ENCODE assay signal across 10 mouse cellular contexts in genomic region chr11:33202296-33202695, GRCm38 (mm10). TPM values are rescaled to one million over a fixed set of nuclear protein-coding genes. Genes with fewer than 3 reads are reported as not detected.
DNase-seq lines count a peak whose midpoint lies in the region; ATAC-seq and TF ChIP-seq lines count a peak whose summit lies in the region.
"Had no signal": no experiment of that assay in that cellular context is flagged by ENCODE, and none has a peak within 500 bp of the region (broad histone marks: within the 10 kb centered on the region; RNA-seq: fewer than 3 reads in every experiment).

No protein-coding gene starts in this region.

- no peak for TF ChIP-seq EP300 in stomach, postnatal 0 days (optimal IDR thresholded peaks at IDR 0.05)

- TF ChIP-seq POLR2A in thymus, adult 2 months (IDR thresholded peaks at IDR 0.05; ENCODE audit: control insufficient read depth, extremely low read depth, insufficient read depth, low read length, poor library complexity): no peak

- no peak for ATAC-seq in forebrain, embryonic 12.5 days (ENCODE audit: low FRiP score)
- ATAC-seq in forebrain, embryonic 16.5 days: no peak
- no peak for ATAC-seq in hindbrain, embryonic 14.5 days (ENCODE audit: low FRiP score)
- ATAC-seq in stomach, postnatal 0 days (ENCODE audit: low FRiP score, low TSS enrichment): no peak

- under 1% methylated on average over 37 of the region's 37 CpGs for WGBS in forebrain, embryonic 12.5 days
- WGBS in forebrain, embryonic 16.5 days: under 1% methylated on average over 35 of the region's 37 CpGs
- under 1% methylated on average over 37 of the region's 37 CpGs for WGBS in hindbrain, embryonic 14.5 days
- under 1% methylated on average over 31 of the region's 37 CpGs for WGBS in stomach, postnatal 0 days
- WGBS in thymus, adult 2 months: 7% methylated on average over 37 of the region's 37 CpGs

- H3K36me3 ChIP-seq in forebrain, embryonic 12.5 days (replicated peaks): no peaks in the 10 kb centered on the region
- H3K36me3 ChIP-seq in forebrain, embryonic 16.5 days (ENCODE audit: control insufficient read depth, insufficient read depth): no peaks in the 10 kb centered on the region
- no peaks in the 10 kb centered on the region for H3K36me3 ChIP-seq in hindbrain, embryonic 14.5 days (replicated peaks; ENCODE audit: control insufficient read depth, insufficient read depth)
- no peaks in the 10 kb centered on the region for H3K36me3 ChIP-seq in stomach, postnatal 0 days (ENCODE audit: control insufficient read depth, insufficient read depth, low read length)
- no peaks in the 10 kb centered on the region for H3K36me3 ChIP-seq in thymus, adult 2 months (ENCODE audit: control insufficient read depth, insufficient read depth, low read length)

- peak overlapping the region; percentile 38 for H3K4me3 ChIP-seq in forebrain, embryonic 12.5 days (replicated peaks)
- no peak overlapping the region for H3K4me3 ChIP-seq in forebrain, embryonic 16.5 days (replicated peaks; ENCODE audit: low read length)
- H3K4me3 ChIP-seq in hindbrain, embryonic 14.5 days (replicated peaks; ENCODE audit: low read length): peak overlapping the region; percentile 39
- no peak overlapping the region for H3K4me3 ChIP-seq in stomach, postnatal 0 days (ENCODE audit: low read depth, low read length)
- no peak overlapping the region for H3K4me3 ChIP-seq in thymus, adult 2 months (ENCODE audit: control insufficient read depth, insufficient read depth, low read length)

- H3K27ac ChIP-seq in forebrain, embryonic 12.5 days: no peak overlapping the region
- H3K27ac ChIP-seq in forebrain, embryonic 16.5 days (ENCODE audit: low read length): no peak overlapping the region
- peak overlapping the region; percentile 81 for H3K27ac ChIP-seq in hindbrain, embryonic 14.5 days
- no peak overlapping the region for H3K27ac ChIP-seq in stomach, postnatal 0 days (replicated peaks)
- H3K27ac ChIP-seq in thymus, adult 2 months (ENCODE audit: control insufficient read depth, insufficient read depth, low read length): no peak overlapping the region

- peak; percentile 35 for TF ChIP-seq CTCF in stomach, postnatal 0 days (IDR thresholded peaks at IDR 0.05; ENCODE audit: low read depth)
- TF ChIP-seq CTCF in thymus, adult 2 months (IDR thresholded peaks at IDR 0.05; ENCODE audit: borderline replicate concordance, control insufficient read depth, extremely low read depth, insufficient read depth, low read length, poor library complexity): no peak

- peaks cover 37% of the 10 kb centered on the region for H3K4me1 ChIP-seq in forebrain, embryonic 12.5 days
- H3K4me1 ChIP-seq in forebrain, embryonic 16.5 days (replicated peaks; ENCODE audit: control insufficient read depth, insufficient read depth, low read length): peaks cover 31% of the 10 kb centered on the region
- H3K4me1 ChIP-seq in hindbrain, embryonic 14.5 days (replicated peaks; ENCODE audit: control insufficient read depth, insufficient read depth, low read length): 0 out of 2 replicates have a peak, but pooled peaks cover 3% of the 10 kb centered on the region
- peaks cover 2% of the 10 kb centered on the region; the same call in 1 of the 2 replicates for H3K4me1 ChIP-seq in stomach, postnatal 0 days (replicated peaks; ENCODE audit: control insufficient read depth, insufficient read depth)
- 0 out of 2 replicates have a peak, but pooled peaks cover 7% of the 10 kb centered on the region for H3K4me1 ChIP-seq in thymus, adult 2 months (replicated peaks; ENCODE audit: control insufficient read depth, insufficient read depth, low read length)

- no peak overlapping the region for H3K9ac ChIP-seq in forebrain, embryonic 12.5 days
- no peak overlapping the region for H3K9ac ChIP-seq in forebrain, embryonic 16.5 days (replicated peaks; ENCODE audit: low read depth, low read length)
- peak overlapping the region; percentile 56 for H3K9ac ChIP-seq in hindbrain, embryonic 14.5 days
- no peak overlapping the region for H3K9ac ChIP-seq in stomach, postnatal 0 days (ENCODE audit: low read length)

- 0 out of 2 replicates have a peak, but pooled peaks cover 2% of the 10 kb centered on the region for H3K9me3 ChIP-seq in forebrain, embryonic 12.5 days
- H3K9me3 ChIP-seq in forebrain, embryonic 16.5 days (ENCODE audit: control insufficient read depth, low read length): peaks cover 3% of the 10 kb centered on the region; the same call in 1 of the 2 replicates
- peaks cover 9% of the 10 kb centered on the region; the same call in 1 of the 2 replicates for H3K9me3 ChIP-seq in hindbrain, embryonic 14.5 days (ENCODE audit: control insufficient read depth, low read length)
- H3K9me3 ChIP-seq in stomach, postnatal 0 days (ENCODE audit: control insufficient read depth, low read length): peaks cover 5% of the 10 kb centered on the region

- peak; percentile 44 for DNase-seq in retina, postnatal 1 day
- DNase-seq in retina, embryonic 14.5 days (ENCODE audit: low spot score): no peak
- DNase-seq in hindbrain, embryonic 14.5 days (ENCODE audit: low spot score): no peak
- DNase-seq in stomach, postnatal 0 days (ENCODE audit: low spot score): no peak
- DNase-seq in thymus, adult 2 months: no peak
- no peak for DNase-seq in gastrocnemius, postnatal 4 days (ENCODE audit: low spot score in 2 of 2)

- no peak overlapping the region; the same call in 1 of the 2 replicates for H3K4me2 ChIP-seq in forebrain, embryonic 12.5 days
- no peak overlapping the region for H3K4me2 ChIP-seq in forebrain, embryonic 16.5 days (ENCODE audit: low read length)
- peak overlapping the region; percentile 45 for H3K4me2 ChIP-seq in hindbrain, embryonic 14.5 days (replicated peaks)
- no peak overlapping the region for H3K4me2 ChIP-seq in stomach, postnatal 0 days (replicated peaks; ENCODE audit: low read depth)

- H3K27me3 ChIP-seq in forebrain, embryonic 12.5 days: peaks cover 99% of the 10 kb centered on the region
- H3K27me3 ChIP-seq in forebrain, embryonic 16.5 days (replicated peaks; ENCODE audit: control insufficient read depth, insufficient read depth, low read length): peaks cover 79% of the 10 kb centered on the region
- peaks cover 83% of the 10 kb centered on the region for H3K27me3 ChIP-seq in hindbrain, embryonic 14.5 days (ENCODE audit: control insufficient read depth, insufficient read depth, low read length)
- peaks cover 52% of the 10 kb centered on the region for H3K27me3 ChIP-seq in stomach, postnatal 0 days (ENCODE audit: control insufficient read depth, insufficient read depth, low read length)
- H3K27me3 ChIP-seq in thymus, adult 2 months (ENCODE audit: control insufficient read depth, insufficient read depth, low read length): peaks cover 63% of the 10 kb centered on the region

RNA-seq across cellular contexts. Expression of gene Tlx3, which starts 1.1 kb away (rescaled TPM):
- 0.32 TPM in 1 of 2 replicates, not detected in the other for polyA plus RNA-seq in forebrain, embryonic 12.5 days (2016; fragmentation: Nextera tagmentation; extraction: Ambion mirVana)
- polyA plus RNA-seq in forebrain, embryonic 16.5 days (2015; fragmentation: Nextera tagmentation; extraction: Ambion mirVana): not detected in 2 replicates
- polyA plus RNA-seq in hindbrain, embryonic 14.5 days (2014; fragmentation: Nextera tagmentation; extraction: Ambion mirVana): 21.2 and 23.0 TPM in 2 replicates
- not detected in 2 replicates for polyA plus RNA-seq in stomach, postnatal 0 days (2015; fragmentation: Nextera tagmentation; extraction: Ambion mirVana)
- polyA plus RNA-seq in thymus, adult 2 months (2012; rRNA removed): 0.08 TPM in 2 replicates
- not detected for total RNA-seq in gastrocnemius, postnatal 4 days (2021)
- total RNA-seq: hematopoietic stem cell, adult 5-6 weeks had no signal
- polyA plus RNA-seq: C2C12 had no signal

RNA-seq across cellular contexts. Expression of gene Npm1, which starts 39.3 kb away (rescaled TPM):
- polyA plus RNA-seq in forebrain, embryonic 12.5 days (2016; fragmentation: Nextera tagmentation; extraction: Ambion mirVana): 790 and 820 TPM in 2 replicates
- 479 and 511 TPM in 2 replicates for polyA plus RNA-seq in forebrain, embryonic 16.5 days (2015; fragmentation: Nextera tagmentation; extraction: Ambion mirVana)
- 418 and 450 TPM in 2 replicates for polyA plus RNA-seq in hindbrain, embryonic 14.5 days (2014; fragmentation: Nextera tagmentation; extraction: Ambion mirVana)
- polyA plus RNA-seq in stomach, postnatal 0 days (2015; fragmentation: Nextera tagmentation; extraction: Ambion mirVana): 343 and 356 TPM in 2 replicates
- polyA plus RNA-seq in thymus, adult 2 months (2012; rRNA removed): 166 and 186 TPM in 2 replicates
- total RNA-seq in gastrocnemius, postnatal 4 days (2021): 100 to 1,000 TPM; 331 to 334 TPM

RNA-seq across cellular contexts. Expression of gene Fgf18, which starts 55.1 kb away (rescaled TPM):
- polyA plus RNA-seq in forebrain, embryonic 12.5 days (2016; fragmentation: Nextera tagmentation; extraction: Ambion mirVana): 2.1 and 2.4 TPM in 2 replicates
- polyA plus RNA-seq in forebrain, embryonic 16.5 days (2015; fragmentation: Nextera tagmentation; extraction: Ambion mirVana): 3.8 and 4.3 TPM in 2 replicates
- 9.0 and 10.1 TPM in 2 replicates for polyA plus RNA-seq in hindbrain, embryonic 14.5 days (2014; fragmentation: Nextera tagmentation; extraction: Ambion mirVana)
- 1.4 and 2.3 TPM in 2 replicates for polyA plus RNA-seq in stomach, postnatal 0 days (2015; fragmentation: Nextera tagmentation; extraction: Ambion mirVana)
- polyA plus RNA-seq in thymus, adult 2 months (2012; rRNA removed): 0.15 and 0.23 TPM in 2 replicates
- 10 to 100 TPM; 19.9 to 21.2 TPM for total RNA-seq in gastrocnemius, postnatal 4 days (2021)
- total RNA-seq: hematopoietic stem cell, adult 5-6 weeks had no signal

Comparison
In these comparisons a context has a peak if more than half of its experiments do, and no peak if none do; other contexts are left out.
1. H3K4me3 ChIP-seq: peak in forebrain, embryonic 12.5 days (single experiment) and hindbrain, embryonic 14.5 days (single experiment); none in forebrain, embryonic 16.5 days (single experiment), stomach, postnatal 0 days (single experiment) and thymus, adult 2 months (single experiment).
2. RNA of gene Tlx3, which starts 1.1 kb away (polyA plus RNA-seq): 21.2 to 23.0 TPM in hindbrain, embryonic 14.5 days; 0.32 TPM in forebrain, embryonic 12.5 days, 0.08 TPM in thymus, adult 2 months, not detected in forebrain, embryonic 16.5 days and not detected in stomach, postnatal 0 days; every median in the first group is over 10 times any median in the second.